Mouse (Mus musculus) MEL (cell line): ENCODE measurements around the gene Sox15. TPM values are rescaled to one million over a fixed set of nuclear protein-coding genes. Genes with fewer than 3 reads are reported as not detected.

Source experiments
- DNase-seq: peaks from one replicate; pipeline ENCODE4 v3.0.0; 2011; ENCODE audit warnings: low read depth, low spot score
- H3K27ac ChIP-seq: 2 replicates; pipeline ENCODE4 v1.5.1; 2012; ENCODE audit warnings: low read depth, mild to moderate bottlenecking, control low read depth, low read length, moderate library complexity; ENCODE audit not compliant: control insufficient read depth
- H3K27me3 ChIP-seq, 2 experiments: fragments of 150-350 bp in 1 of 2; sonication (generic) in 1 of 2; 2 replicates each; pipeline ENCODE4 v1.6.1; 2012; ENCODE audit warnings: low read length in 2 of 2, mild to moderate bottlenecking in 2 of 2, improper control_type of control experiment in 1 of 2, moderate library complexity in 1 of 2; ENCODE audit not compliant: insufficient read depth in 2 of 2, control insufficient read depth in 1 of 2
- H3K36me3 ChIP-seq, 2 experiments: 2 replicates each; pipeline ENCODE4 v1.6.1; 2012 to 2014; ENCODE audit warnings: low read length in 2 of 2, improper control_type of control experiment in 1 of 2, inconsistent platforms in 1 of 2, mild to moderate bottlenecking in 1 of 2; ENCODE audit not compliant: insufficient read depth in 2 of 2, control insufficient read depth in 1 of 2
- H3K4me1 ChIP-seq, 2 experiments: fragments of 150-350 bp in 1 of 2; sonication (generic) in 1 of 2; 2 replicates each; pipeline ENCODE4 v1.6.1; 2012; ENCODE audit warnings: low read length in 2 of 2, improper control_type of control experiment in 1 of 2, mild to moderate bottlenecking in 1 of 2; ENCODE audit not compliant: insufficient read depth in 2 of 2, control insufficient read depth in 1 of 2
- H3K4me3 ChIP-seq, 2 experiments: fragments of 150-350 bp in 1 of 2; sonication (generic) in 1 of 2; 2 replicates each; pipeline ENCODE4 v1.5.1; 2012; ENCODE audit warnings: low read depth in 2 of 2, low read length in 2 of 2, mild to moderate bottlenecking in 2 of 2, moderate library complexity in 2 of 2, control low read depth in 1 of 2, improper control_type of control experiment in 1 of 2; ENCODE audit not compliant: control insufficient read depth in 1 of 2, insufficient read depth in 1 of 2
- H3K79me2 ChIP-seq: 2 replicates; pipeline ENCODE4 v1.6.1; 2012; ENCODE audit warnings: mild to moderate bottlenecking, low read length, moderate library complexity; ENCODE audit not compliant: control insufficient read depth, poor library complexity, insufficient read depth
- H3K9ac ChIP-seq: 2 replicates; pipeline ENCODE4 v1.6.1; 2012; ENCODE audit warnings: low read depth, mild to moderate bottlenecking, control low read depth, low read length, moderate library complexity; ENCODE audit not compliant: control insufficient read depth, poor library complexity, severe bottlenecking
- H3K9me3 ChIP-seq: fragments of 150-350 bp; sonication (generic); replicated peaks from 2 replicates; pipeline ENCODE4 v1.6.1; 2012; ENCODE audit warnings: mild to moderate bottlenecking, low read length, improper control_type of control experiment, moderate library complexity; ENCODE audit not compliant: insufficient read depth
- CHD2 ChIP-seq: IDR thresholded peaks from 2 replicates; pipeline ENCODE4 v1.6.1; 2011; ENCODE audit warnings: low read length, improper control_type of control experiment
- E2F4 ChIP-seq: IDR thresholded peaks from 2 replicates; pipeline ENCODE4 v1.6.1; 2011; ENCODE audit warnings: low read depth, low read length, improper control_type of control experiment, borderline replicate concordance
- ELF1 ChIP-seq: IDR thresholded peaks from 2 replicates; pipeline ENCODE4 v1.6.1; 2014; ENCODE audit warnings: low read depth, mild to moderate bottlenecking, inconsistent platforms, low read length, improper control_type of control experiment, moderate library complexity
- GABPA ChIP-seq: IDR thresholded peaks from 2 replicates; pipeline ENCODE4 v1.6.1; 2012; ENCODE audit warnings: low read depth, mild to moderate bottlenecking, inconsistent platforms, low read length, improper control_type of control experiment, moderate library complexity
- GATA1 ChIP-seq: IDR thresholded peaks from 2 replicates; pipeline ENCODE4 v1.6.1; 2011; ENCODE audit warnings: low read depth, low read length, improper control_type of control experiment
- HCFC1 ChIP-seq: IDR thresholded peaks from 2 replicates; pipeline ENCODE4 v1.6.1; 2012; ENCODE audit warnings: low read depth, mild to moderate bottlenecking, inconsistent platforms, low read length, improper control_type of control experiment, moderate library complexity
- MAFK ChIP-seq: IDR thresholded peaks from 2 replicates; pipeline ENCODE4 v1.6.1; 2011; ENCODE audit warnings: low read depth, mild to moderate bottlenecking, low read length, improper control_type of control experiment, borderline replicate concordance
- MAX ChIP-seq: IDR thresholded peaks from 2 replicates; pipeline ENCODE4 v1.6.1; 2011; ENCODE audit warnings: low read length, improper control_type of control experiment
- MAZ ChIP-seq: IDR thresholded peaks from 2 replicates; pipeline ENCODE4 v1.6.1; 2012; ENCODE audit warnings: low read depth, mild to moderate bottlenecking, inconsistent platforms, low read length, improper control_type of control experiment
- MEF2A ChIP-seq: IDR thresholded peaks from 2 replicates; pipeline ENCODE4 v1.6.1; 2014; ENCODE audit warnings: low read depth, mild to moderate bottlenecking, inconsistent platforms, low read length, improper control_type of control experiment; ENCODE audit not compliant: poor library complexity, insufficient replicate concordance, severe bottlenecking; ENCODE audit errors: extremely low read depth
- NELFE ChIP-seq: IDR thresholded peaks from 2 replicates; pipeline ENCODE4 v1.6.1; 2011; ENCODE audit warnings: low read depth, low read length, improper control_type of control experiment
- POLR2A ChIP-seq, 2 experiments: IDR thresholded peaks; 2 replicates each; pipeline ENCODE4 v1.6.1; 2011 to 2012; ENCODE audit warnings: low read length in 2 of 2, mild to moderate bottlenecking in 2 of 2, control low read depth in 1 of 2, improper control_type of control experiment in 1 of 2, low read depth in 1 of 2, moderate library complexity in 1 of 2; ENCODE audit not compliant: control insufficient read depth in 1 of 2, insufficient read depth in 1 of 2, poor library complexity in 1 of 2
- POLR2AphosphoS5 ChIP-seq: IDR thresholded peaks from 2 replicates; pipeline ENCODE4 v1.6.1; 2012; ENCODE audit warnings: low read depth, borderline replicate concordance, mild to moderate bottlenecking, inconsistent platforms, low read length, moderate library complexity, mixed read lengths
- RCOR1 ChIP-seq: IDR thresholded peaks from 2 replicates; pipeline ENCODE4 v1.6.1; 2012; ENCODE audit warnings: low read depth, mild to moderate bottlenecking, inconsistent platforms, low read length, improper control_type of control experiment
- SIN3A ChIP-seq: IDR thresholded peaks from 2 replicates; pipeline ENCODE4 v1.6.1; 2012; ENCODE audit warnings: low read length, improper control_type of control experiment, inconsistent platforms
- TBP ChIP-seq: IDR thresholded peaks from 2 replicates; pipeline ENCODE4 v1.8.0; 2011; ENCODE audit warnings: low read depth, low read length, improper control_type of control experiment
- UBTF ChIP-seq: IDR thresholded peaks from 2 replicates; pipeline ENCODE4 v1.6.1; 2012; ENCODE audit warnings: low read depth, mild to moderate bottlenecking, inconsistent platforms, low read length, improper control_type of control experiment, moderate library complexity, borderline replicate concordance; ENCODE audit not compliant: insufficient read depth
- ZC3H11A ChIP-seq: IDR thresholded peaks from 2 replicates; pipeline ENCODE4 v1.6.1; 2012; ENCODE audit warnings: low read depth, mild to moderate bottlenecking, inconsistent platforms, low read length, improper control_type of control experiment
- polyA plus RNA-seq, 2 experiments: library from polyadenylated mRNA; stranded (reverse) in 1 of 2; unstranded in 1 of 2; fragments of >175 nt in 1 of 2; fragments of >200 nt in 1 of 2; gene quantifications; 2 replicates each; pipeline versions ENCODE4 v1.2.1 to v1.2.4; 2012; ENCODE audit warnings: low replicate concordance in 2 of 2, low read depth in 1 of 2; ENCODE audit not compliant: insufficient read length in 2 of 2, insufficient read depth in 1 of 2, missing spikeins in 1 of 2
- total RNA-seq: library from RNA; depleted of rRNA; stranded (reverse); fragments of 300-350 nt; gene quantifications from 2 replicates; pipeline ENCODE4 v1.2.3, GENCODE M21; 2012

The Sox15 gene
- total and polyA plus RNA-seq, 3 experiments, result 0.11 TPM; not detected in 2

GRCm38 (mm10) chr11:69693421-69693965 is 38.4 kb downstream of the Sox15 start:
- Histone ChIP-seq H3K9me3 (no peaks in the 10 kb centered on the region), H3K4me3 (no peak overlapping the region), H3K4me1 (peaks cover 0 to 6% of the 10 kb centered on the region in 2 experiments; a peak in 1 of 4 replicates), H3K79me2 (no peaks in the 10 kb centered on the region), H3K36me3 (no peaks in the 10 kb centered on the region), H3K9ac (no peak overlapping the region), H3K27ac (no peak overlapping the region), H3K27me3 (no peaks in the 10 kb centered on the region)
- DNase-seq, result no peak
- TF ChIP-seq RCOR1 (no peak), POLR2A (IDR thresholded peaks at IDR 0.05; ENCODE audit: control insufficient read depth in 1 of 2, insufficient read depth in 1 of 2, low read depth in 1 of 2, low read length in 2 of 2, poor library complexity in 1 of 2) (no peak), HCFC1 (no peak), MAFK (no peak), UBTF (no peak), SIN3A (no peak), MAX (no peak), NELFE (no peak), ZC3H11A (no peak)
- TF ChIP-seq, all 39 proteins: peak for 0

- Histone ChIP-seq H3K9me3 (no peaks in the 10 kb centered on the region), H3K4me3 (no peak overlapping the region), H3K27me3 (no peaks in the 10 kb centered on the region), H3K79me2 (no peaks in the 10 kb centered on the region), H3K9ac (no peak overlapping the region), H3K27ac (no peak overlapping the region), H3K4me1 (peaks cover 0 to 14% of the 10 kb centered on the region in 2 experiments; a peak in 3 of 4 replicates), H3K36me3 (peaks cover 0 to 5% of the 10 kb centered on the region in 2 experiments; a peak in 1 of 4 replicates)
- no peak for DNase-seq
- TF ChIP-seq UBTF (no peak), GABPA (no peak), TBP (no peak), CHD2 (no peak), MEF2A (no peak), POLR2AphosphoS5 (no peak; the same call in 1 of the 2 replicates), ELF1 (no peak), ZC3H11A (no peak), HCFC1 (no peak), E2F4 (no peak), GATA1 (no peak), MAZ (no peak)
These were observed 39.9 kb downstream of the Sox15 start for GRCm38 (mm10) chr11:69695046-69695360.
